Mouse (Mus musculus): Measurements from ENCODE around the gene Qtrt2.
A peak's percentile ranks its signal among the peaks of the same experiment; 100 is the strongest.

Qtrt2 gene

GRCm38 (mm10) chr16:43926341-43926859 is at the start of gene Qtrt2:
Gene Qtrt2, minus strand, starts transcription at chr16:43926809.
- DNase-seq (ENCODE audit: extremely low read depth, low read depth): no peak

DNA sequence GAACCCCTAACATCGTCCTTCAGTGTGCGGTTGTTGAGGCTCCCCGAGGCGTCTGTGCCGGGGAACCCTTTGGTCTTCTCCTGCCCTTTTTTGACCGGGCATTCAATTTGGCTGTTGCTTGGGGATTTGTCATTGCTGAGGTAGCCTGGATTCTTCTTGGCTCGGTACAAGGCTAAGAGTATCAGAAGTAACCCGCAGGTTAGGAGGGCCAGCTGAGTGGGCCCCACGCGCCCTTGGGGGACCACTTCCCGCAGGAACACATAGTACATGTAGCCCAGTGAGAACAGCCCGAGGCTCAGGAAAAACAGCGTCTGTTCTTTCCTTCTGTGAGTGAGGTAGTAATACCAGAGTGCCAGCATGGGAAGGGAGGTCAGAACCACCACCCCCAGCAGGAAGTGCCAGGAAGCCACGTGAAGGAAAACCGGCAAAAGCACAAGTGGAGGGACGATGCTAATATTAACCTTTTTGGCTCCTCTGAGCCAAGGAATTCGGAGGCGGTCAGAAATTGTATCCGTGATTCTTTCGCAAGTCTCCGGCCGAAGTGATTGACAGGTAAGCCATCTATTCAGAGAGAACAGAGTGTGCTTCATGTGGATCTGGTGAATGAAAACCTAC is 47.1 kb upstream of the Qtrt2 start:
- no peak for DNase-seq (ENCODE audit: extremely low read depth, low read depth)

DNA sequence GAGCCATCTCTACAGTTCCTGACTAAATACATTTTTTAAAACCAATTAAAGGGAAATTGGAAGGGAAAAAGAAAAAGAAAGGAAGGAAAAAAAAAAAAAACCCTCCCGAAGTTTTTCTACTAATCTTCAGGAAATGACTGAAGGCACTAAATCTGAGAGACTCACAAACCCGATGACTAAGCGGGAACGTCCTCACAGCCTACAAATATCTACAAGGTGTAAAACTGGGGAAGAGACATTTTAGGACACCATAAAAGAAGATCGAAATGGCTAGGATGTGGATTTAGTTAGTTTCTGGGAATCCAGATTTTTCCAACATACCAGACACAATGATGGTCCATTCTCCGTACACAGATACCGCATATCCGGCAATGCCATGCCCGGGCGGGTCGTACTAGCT is 46.5 kb upstream of the Qtrt2 start:
- DNase-seq (ENCODE audit: extremely low read depth, low read depth): no peak

GRCm38 (mm10) chr16:43972391-43972790 is 45.8 kb upstream of the Qtrt2 start:
- no peak for DNase-seq (ENCODE audit: extremely low read depth, low read depth)

DNA sequence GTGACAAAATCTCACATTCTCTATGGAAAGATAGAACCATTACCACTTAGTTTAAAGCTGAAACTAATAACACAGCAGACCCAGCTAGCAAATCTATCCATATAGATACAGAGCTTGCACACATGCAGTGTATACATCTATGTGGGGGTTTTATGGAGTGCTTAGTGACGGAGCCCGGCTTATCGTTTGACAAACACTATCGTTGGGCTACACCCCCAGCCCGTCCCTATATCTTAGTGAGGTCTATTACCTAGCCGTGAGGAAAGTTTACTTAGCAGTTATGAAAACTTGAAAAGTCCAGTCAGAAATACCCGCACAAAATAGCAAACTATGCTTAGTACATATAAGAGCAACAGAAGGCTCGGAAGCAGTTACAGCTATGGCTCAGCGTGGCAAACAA is 45.1 kb upstream of the Qtrt2 start:
- DNase-seq (ENCODE audit: extremely low read depth, low read depth): no peak

DNA sequence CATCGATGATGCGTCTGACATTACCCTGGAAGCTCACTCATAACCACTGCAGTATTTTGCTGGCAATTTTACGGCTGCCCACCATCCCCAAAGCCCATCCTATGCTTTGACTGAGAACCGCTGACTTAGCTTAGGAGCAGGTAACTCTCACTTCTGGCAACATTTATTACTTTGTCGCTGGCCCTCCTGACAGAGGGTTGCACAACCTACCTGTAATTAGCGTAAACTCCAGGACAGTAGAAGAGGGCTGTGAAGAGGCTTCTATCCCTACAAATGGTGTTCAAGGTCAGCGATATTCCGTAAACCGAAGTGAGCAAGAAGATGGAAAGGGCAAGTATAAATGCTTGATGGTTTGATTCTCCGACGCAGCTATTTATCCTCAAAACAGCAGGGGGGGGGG is 44.6 kb upstream of the Qtrt2 start:
- no peak for DNase-seq (ENCODE audit: extremely low read depth, low read depth)

DNA sequence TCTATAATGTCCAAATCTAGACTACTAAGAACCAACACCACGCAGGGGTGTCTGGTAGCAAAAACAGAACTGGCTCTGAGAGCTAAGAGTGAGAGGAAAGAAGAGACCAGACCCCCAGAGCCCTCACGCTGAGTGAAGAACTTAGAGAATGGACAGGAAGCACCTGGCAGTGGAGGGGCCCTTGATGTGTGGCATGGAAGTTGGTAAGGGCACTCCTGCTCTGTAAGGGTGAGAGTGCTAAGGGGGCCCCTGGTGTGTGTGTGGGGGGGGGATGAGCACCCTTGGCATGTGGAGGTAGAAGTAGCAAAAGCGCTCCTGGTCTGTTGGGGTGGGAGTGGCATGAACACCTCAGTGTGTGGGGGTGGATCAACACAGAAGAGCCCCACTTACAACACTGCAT is 43.8 kb upstream of the Qtrt2 start:
- DNase-seq (ENCODE audit: extremely low read depth, low read depth): no peak

DNA sequence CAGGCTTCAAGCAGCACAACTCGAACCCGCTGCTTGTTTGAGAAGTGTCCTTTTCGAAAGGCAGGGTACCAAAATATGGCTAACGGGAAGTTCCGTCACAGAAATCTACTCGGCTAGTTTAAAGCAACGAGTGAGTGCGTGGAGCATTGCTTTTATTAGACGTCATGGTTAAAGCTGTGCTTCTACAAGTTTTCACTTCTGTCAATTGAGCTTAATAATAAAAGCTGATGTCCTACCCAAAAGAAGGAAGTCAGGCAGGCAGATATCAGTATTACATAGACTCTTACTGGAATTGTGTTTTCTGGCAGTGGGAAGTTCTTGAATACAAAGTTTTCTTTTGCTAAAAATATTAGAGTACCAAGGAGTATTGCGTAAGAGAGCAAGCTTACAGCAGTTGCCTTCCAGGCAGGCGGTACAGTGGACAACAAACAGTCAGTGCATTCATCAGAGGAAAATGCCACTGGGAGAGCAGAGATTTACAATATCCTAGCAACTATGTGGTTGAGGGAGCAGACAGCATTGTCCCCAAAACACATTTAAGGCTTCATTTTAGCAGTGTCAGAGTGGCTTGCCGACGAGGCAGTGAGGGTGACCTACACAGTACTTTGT is 39.3 kb upstream of the Qtrt2 start:
- no peak for DNase-seq (ENCODE audit: extremely low read depth, low read depth)

DNA sequence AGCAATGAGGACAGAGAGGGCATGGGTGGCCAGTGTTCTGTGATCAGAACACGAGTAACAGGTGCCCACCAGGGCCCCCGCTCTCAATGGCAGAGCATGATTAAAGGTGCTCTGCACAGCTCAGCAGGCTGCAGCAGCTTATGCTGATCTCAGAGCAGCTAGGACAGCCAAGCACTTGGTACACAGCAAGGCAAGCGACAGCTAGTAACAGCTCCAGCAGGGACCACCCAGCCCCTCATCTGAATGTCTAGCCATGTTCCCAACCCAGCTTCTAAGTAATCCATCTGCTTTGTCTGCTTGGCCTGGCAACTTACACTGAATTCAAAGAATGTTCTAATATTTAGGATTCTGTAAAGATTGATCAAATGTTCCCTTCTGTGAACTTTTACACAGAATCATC is 37.2 kb upstream of the Qtrt2 start:
- DNase-seq (ENCODE audit: extremely low read depth, low read depth): no peak

DNA sequence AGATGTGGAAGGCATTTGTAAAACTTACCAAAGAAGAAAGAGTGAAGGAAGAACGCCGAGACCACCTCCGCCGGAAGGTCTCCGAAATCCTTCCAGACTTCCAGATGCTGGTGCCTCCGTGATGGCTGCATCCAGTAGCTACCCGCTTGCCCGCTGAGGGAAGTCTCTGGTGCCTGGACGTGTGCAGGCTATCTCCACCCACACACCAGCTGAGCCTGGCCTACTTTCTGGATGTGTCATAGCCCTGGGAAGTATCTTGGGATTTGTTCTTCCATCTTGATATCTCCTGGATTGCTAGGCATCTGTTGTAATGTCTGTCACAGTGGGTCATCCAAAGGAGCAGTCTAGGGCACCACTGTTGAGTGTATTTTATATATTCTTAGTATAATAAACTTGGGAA is 36.7 kb upstream of the Qtrt2 start:
- DNase-seq (ENCODE audit: extremely low read depth, low read depth): no peak

DNA sequence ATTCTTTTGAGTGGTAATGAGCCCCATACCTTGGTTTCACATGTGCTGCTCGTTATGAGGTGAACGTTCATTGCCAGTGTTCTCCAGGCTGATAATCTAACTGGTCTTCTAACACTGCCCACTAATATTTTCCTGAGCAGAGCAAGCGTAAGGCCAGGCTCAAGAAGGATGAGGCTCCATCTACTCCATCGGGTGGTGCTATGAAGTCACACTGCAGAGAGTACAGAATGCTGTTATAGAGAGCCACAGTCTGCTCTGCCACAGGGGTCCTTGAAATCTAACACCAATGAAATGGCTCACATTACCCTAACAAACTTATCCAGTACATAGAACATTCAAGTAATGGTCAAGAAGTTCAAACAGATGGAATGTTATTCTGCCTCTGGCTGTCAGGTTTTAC is 31.4 kb upstream of the Qtrt2 start:
- no peak for DNase-seq (ENCODE audit: extremely low read depth, low read depth)

- no peak for DNase-seq (ENCODE audit: extremely low read depth, low read depth)
These were observed 28.3 kb upstream of the Qtrt2 start for GRCm38 (mm10) chr16:43954913-43955312.

- peak; percentile 69 for DNase-seq (ENCODE audit: extremely low read depth, low read depth)
These were observed 25.0 kb upstream of the Qtrt2 start for GRCm38 (mm10) chr16:43951591-43951990.

DNA sequence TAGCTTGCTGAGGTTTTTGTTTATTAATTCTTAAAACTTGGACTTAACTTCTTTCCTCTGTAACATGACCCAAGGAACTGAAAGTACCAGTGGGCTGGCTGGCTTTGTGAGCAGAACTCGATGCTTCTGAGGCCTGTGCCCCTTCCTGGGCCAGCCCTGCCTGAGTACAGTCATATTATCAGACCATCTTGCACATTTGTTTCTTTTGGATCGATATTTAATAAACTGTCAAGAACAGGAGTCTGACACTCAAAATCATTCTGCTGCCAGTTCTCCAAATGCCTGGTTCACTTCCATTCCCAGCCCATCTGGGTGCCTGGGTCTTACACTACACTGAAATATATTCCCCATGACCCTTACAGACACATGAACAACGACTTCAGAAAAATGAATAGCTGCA is 19.3 kb upstream of the Qtrt2 start:
- no peak for DNase-seq (ENCODE audit: extremely low read depth, low read depth)

DNA sequence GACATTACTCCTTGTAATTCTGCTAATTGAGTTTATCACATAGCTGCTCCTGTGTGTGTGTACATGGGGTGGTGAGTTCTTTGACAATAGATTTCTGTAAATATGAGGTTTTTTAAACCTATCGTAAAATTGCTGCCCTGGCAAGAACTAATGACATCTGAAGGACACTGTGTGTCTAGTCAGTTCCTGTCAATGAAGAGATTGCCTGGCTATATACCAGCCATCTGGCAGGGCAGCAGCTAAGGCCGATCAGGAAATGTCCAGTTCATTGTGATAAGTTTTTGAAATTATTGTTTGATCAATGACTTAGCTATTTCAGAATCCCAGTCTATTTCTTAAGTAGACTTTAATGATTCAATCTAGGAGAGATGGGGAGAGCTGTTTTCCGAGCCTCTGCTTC is 18.7 kb upstream of the Qtrt2 start:
- DNase-seq (ENCODE audit: extremely low read depth, low read depth): no peak

DNA sequence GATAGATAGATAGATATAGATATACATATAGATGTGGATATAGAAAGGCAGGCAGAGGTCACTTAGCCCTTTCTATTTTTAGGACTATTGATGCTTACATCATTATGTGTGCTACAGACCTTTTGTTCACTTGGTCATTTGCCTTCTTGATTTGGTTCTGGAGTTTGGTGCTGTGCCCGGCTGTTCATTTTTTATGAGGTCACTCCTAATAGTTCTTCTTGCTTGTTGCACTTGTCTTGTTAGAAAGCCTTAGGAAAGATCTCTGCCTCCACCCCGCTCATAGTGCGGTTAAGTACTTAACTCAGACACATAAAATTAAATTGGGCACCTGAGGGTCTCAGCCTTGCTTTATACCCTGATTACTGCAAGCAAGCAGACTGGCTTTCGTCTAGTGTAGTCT is 14.2 kb upstream of the Qtrt2 start:
- DNase-seq (ENCODE audit: extremely low read depth, low read depth): no peak

DNA sequence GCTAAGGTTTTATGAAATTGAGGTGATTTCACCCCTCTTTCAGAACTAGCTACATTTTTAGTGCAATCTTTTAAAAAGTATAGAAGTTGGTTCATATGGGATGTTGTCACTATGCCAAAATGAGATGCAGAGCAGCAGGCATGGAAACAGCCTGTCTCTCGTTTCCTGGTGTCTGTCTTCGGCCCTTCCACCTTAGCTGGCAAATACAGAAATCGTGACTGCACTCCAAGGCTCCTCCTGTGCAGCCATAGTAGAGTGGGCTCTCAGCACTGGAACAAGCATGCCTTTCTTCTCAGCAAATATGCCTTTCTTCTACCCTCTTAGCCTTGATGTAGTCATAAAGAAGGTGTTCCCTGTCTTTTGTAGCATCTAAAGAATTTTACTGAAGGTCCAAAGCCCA is 9.3 kb upstream of the Qtrt2 start:
- DNase-seq (ENCODE audit: extremely low read depth, low read depth): no peak

DNA sequence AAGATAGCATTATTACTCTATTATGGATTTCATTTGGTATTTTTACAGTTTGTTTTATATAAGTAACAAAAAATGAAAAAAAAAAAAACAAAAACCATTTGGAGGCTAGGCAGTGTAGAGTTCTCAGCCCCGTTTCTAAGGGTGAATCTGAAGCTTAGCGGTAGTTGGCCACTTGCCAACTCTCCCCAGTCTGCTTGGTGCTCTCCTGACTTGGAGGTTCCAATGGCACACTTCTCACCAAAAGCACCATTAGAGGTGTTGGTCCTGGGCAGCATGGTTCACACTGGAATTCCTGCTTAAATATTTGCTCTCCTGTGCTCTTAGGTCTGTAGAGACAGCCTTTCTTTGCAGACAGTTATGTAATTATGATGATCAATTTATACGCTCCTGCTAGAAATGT is 8.8 kb upstream of the Qtrt2 start:
- DNase-seq (ENCODE audit: extremely low read depth, low read depth): no peak

DNA sequence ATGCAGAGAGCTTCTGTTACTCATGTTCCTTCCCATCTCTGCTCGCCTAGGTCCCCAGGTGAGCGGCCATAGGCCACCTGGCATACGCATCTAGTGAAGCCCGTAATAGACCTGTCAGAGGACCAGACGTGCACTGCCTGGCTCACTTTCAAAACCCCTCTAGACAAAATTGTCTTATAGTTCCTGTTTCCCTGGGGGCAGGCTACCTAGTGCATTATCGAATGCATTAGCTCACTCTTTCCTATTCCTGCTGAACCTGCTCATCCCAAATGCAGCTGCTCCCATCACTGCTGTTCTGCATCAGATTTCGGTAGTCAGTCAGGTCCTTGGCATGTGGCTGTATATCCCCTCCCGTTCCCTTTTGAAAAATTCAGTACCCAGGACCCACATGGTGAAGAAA is 8.2 kb upstream of the Qtrt2 start:
- no peak for DNase-seq (ENCODE audit: extremely low read depth, low read depth)

DNA sequence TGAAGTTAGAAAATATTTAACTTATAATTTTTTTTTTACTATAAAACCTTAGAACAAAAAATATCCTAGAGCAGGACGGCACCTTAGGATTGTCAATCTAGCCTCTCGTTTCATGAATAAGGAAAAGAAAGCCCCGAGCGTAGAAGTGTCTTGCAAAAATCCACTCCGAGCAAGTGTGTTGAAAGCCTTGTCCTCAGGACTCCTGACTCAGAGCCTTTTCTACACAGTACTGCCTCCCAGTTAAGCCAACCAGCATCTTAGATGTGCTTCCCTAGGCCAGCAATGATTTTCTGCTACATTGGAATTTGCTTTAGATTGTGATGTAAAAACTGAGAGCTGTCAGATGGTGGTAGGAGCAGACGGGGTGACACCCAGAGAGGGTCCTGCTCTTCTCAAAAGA is 6.4 kb upstream of the Qtrt2 start:
- no peak for DNase-seq (ENCODE audit: extremely low read depth, low read depth)

- no peak for DNase-seq (ENCODE audit: extremely low read depth, low read depth)
These were observed 5.7 kb upstream of the Qtrt2 start for GRCm38 (mm10) chr16:43932319-43932718.

DNA sequence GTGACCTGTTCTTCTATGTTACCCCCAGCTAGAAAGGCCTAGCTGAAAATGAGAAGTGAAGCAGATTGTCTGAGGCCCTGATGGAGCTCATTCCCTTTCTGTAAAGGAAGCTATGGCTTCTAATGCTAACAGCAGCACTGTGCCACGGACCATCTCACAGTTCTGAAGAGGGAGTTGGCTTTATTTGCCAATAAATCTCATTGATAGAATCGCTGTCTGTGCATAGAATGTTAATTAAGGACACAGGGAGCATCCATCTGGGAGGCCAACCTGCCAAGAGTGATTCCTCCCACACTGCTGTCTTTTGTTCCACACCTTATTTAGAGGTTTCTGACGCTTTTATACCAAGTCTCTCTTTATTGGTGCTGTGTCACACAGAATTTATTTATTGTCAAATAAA is 4.9 kb upstream of the Qtrt2 start:
- no peak for DNase-seq (ENCODE audit: extremely low read depth, low read depth)

GRCm38 (mm10) chr16:43930577-43930976 is 4.0 kb upstream of the Qtrt2 start:
- no peak for DNase-seq (ENCODE audit: extremely low read depth, low read depth)

Data from MEL-GATA-1-ER (cell line).